Mouse (Mus musculus) myocyte (in vitro differentiated cells): ENCODE data around the gene Ass1. TPM values are rescaled to one million over a fixed set of nuclear protein-coding genes. Genes with fewer than 3 reads are reported as not detected.

ENCODE experiments used
- H3K27me3 ChIP-seq: one replicate; pipeline ENCODE4 v1.6.1; 2011; ENCODE audit not compliant: control insufficient read depth, insufficient read depth, insufficient read length
- H3K36me3 ChIP-seq: one replicate; pipeline ENCODE4 v1.6.1; 2011; ENCODE audit not compliant: control insufficient read depth, insufficient read depth
- H3K4me2 ChIP-seq: one replicate; pipeline ENCODE4 v1.6.1; 2011; ENCODE audit warnings: low read depth, control low read depth
- H3K4me3 ChIP-seq: one replicate; pipeline ENCODE4 v1.5.1; 2011; ENCODE audit warnings: mild to moderate bottlenecking, control low read depth, moderate library complexity
- H3K79me2 ChIP-seq: one replicate; pipeline ENCODE4 v1.6.1; 2011; ENCODE audit not compliant: control insufficient read depth, insufficient read depth
- H3ac ChIP-seq: one replicate; pipeline ENCODE4 v1.6.1; 2011; ENCODE audit not compliant: control insufficient read depth, insufficient read length
- CEBPB ChIP-seq: IDR thresholded peaks from 2 replicates; pipeline ENCODE4 v1.6.1; 2011; ENCODE audit warnings: mild to moderate bottlenecking, moderate library complexity; ENCODE audit not compliant: poor library complexity, insufficient read depth, severe bottlenecking
- E2F4 ChIP-seq: IDR thresholded peaks from one replicate; pipeline ENCODE4 v1.6.1; 2011; ENCODE audit warnings: mild to moderate bottlenecking, control low read depth, moderate library complexity; ENCODE audit not compliant: insufficient read depth
- MAX ChIP-seq: IDR thresholded peaks from one replicate; pipeline ENCODE4 v1.6.1; 2011; ENCODE audit warnings: low read depth, mild to moderate bottlenecking, control low read depth
- MYOD1 ChIP-seq, 3 experiments: IDR thresholded peaks; one replicate each; pipeline ENCODE4 v1.6.1; 2011; ENCODE audit warnings: control low read depth in 2 of 3, low read depth in 2 of 3, mild to moderate bottlenecking in 2 of 3, moderate library complexity in 1 of 3; ENCODE audit not compliant: insufficient read length in 2 of 3, control insufficient read depth in 1 of 3
- MYOG ChIP-seq, 3 experiments: IDR thresholded peaks; one replicate each; pipeline ENCODE4 v1.6.1; 2011; ENCODE audit warnings: control low read depth in 2 of 3, low read depth in 2 of 3, mild to moderate bottlenecking in 2 of 3; ENCODE audit not compliant: insufficient read length in 2 of 3, control insufficient read depth in 1 of 3, insufficient read depth in 1 of 3
- POLR2A ChIP-seq: IDR thresholded peaks from one replicate; pipeline ENCODE4 v1.6.1; 2011; ENCODE audit warnings: low read depth, mild to moderate bottlenecking, control low read depth, moderate library complexity; ENCODE audit not compliant: insufficient read length
- POLR2AphosphoS2 ChIP-seq: IDR thresholded peaks from one replicate; pipeline ENCODE4 v1.6.1; 2011; ENCODE audit warnings: low read depth, control low read depth; ENCODE audit not compliant: insufficient read length
- REST ChIP-seq: IDR thresholded peaks from one replicate; pipeline ENCODE4 v1.6.1; 2011; ENCODE audit warnings: mild to moderate bottlenecking, control low read depth, moderate library complexity; ENCODE audit not compliant: insufficient read depth, insufficient read length
- SRF ChIP-seq: IDR thresholded peaks from one replicate; pipeline ENCODE4 v1.6.1; 2011; ENCODE audit warnings: low read depth; ENCODE audit not compliant: control insufficient read depth, insufficient read length
- TCF12 ChIP-seq: IDR thresholded peaks from one replicate; pipeline ENCODE4 v1.6.1; 2011; ENCODE audit warnings: mild to moderate bottlenecking, control low read depth; ENCODE audit not compliant: poor library complexity, insufficient read depth, severe bottlenecking
- TCF3 ChIP-seq: IDR thresholded peaks from one replicate; pipeline ENCODE4 v1.6.1; 2011; ENCODE audit warnings: low read depth, control low read depth; ENCODE audit not compliant: insufficient read length
- USF1 ChIP-seq: IDR thresholded peaks from one replicate; pipeline ENCODE4 v1.6.1; 2011; ENCODE audit warnings: low read depth, mild to moderate bottlenecking, control low read depth, moderate library complexity
- polyA plus RNA-seq: library from polyadenylated mRNA; unstranded; fragments of >200 nt; fragmentation: generic; extraction: Trizol; gene quantifications from one replicate; pipeline ENCODE4 v1.2.1, GENCODE M21; 2012; ENCODE audit warnings: missing spikeins

Gene Ass1
- polyA plus RNA-seq, 1 experiment: 71.5 TPM

- Histone ChIP-seq H3K27me3 (no peaks in the 10 kb centered on the region), H3K4me2 (no peak overlapping the region), H3K4me3 (no peak overlapping the region), H3ac (no peak overlapping the region), H3K36me3 (no peaks in the 10 kb centered on the region), H3K79me2 (no peaks in the 10 kb centered on the region)
- no peak for TF ChIP-seq POLR2AphosphoS2
- TF ChIP-seq MYOD1 (IDR thresholded peaks at IDR 0.05; ENCODE audit: control insufficient read depth in 1 of 3, insufficient read length in 2 of 3, low read depth in 2 of 3): no peak
- TF ChIP-seq SRF: no peak
- TF ChIP-seq TCF12: no peak
- TF ChIP-seq TCF3: no peak
- TF ChIP-seq E2F4: no peak
- no peak for TF ChIP-seq REST
- TF ChIP-seq MYOG (IDR thresholded peaks at IDR 0.05; ENCODE audit: control insufficient read depth in 1 of 3, insufficient read depth in 1 of 3, insufficient read length in 2 of 3, low read depth in 2 of 3): no peak
- no peak for TF ChIP-seq CEBPB
- no peak for TF ChIP-seq MAX
Observed at GRCm38 (mm10) chr2:31477234-31478161, 7.5 kb downstream of the Ass1 start.

- H3K4me3 ChIP-seq: no peak overlapping the region
- H3K36me3 ChIP-seq: peaks cover 8% of the 10 kb centered on the region
- no peaks in the 10 kb centered on the region for H3K27me3 ChIP-seq
- H3K79me2 ChIP-seq: no peaks in the 10 kb centered on the region
- TF ChIP-seq SRF: no peak
- TF ChIP-seq MYOD1 (IDR thresholded peaks at IDR 0.05; ENCODE audit: control insufficient read depth in 1 of 3, insufficient read length in 2 of 3, low read depth in 2 of 3): no peak
- TF ChIP-seq MAX: no peak
- no peak for TF ChIP-seq MYOG (IDR thresholded peaks at IDR 0.05; ENCODE audit: control insufficient read depth in 1 of 3, insufficient read depth in 1 of 3, insufficient read length in 2 of 3, low read depth in 2 of 3)
- no peak for TF ChIP-seq POLR2AphosphoS2
- TF ChIP-seq TCF3: no peak
- no peak for TF ChIP-seq TCF12
- no peak for TF ChIP-seq REST
- no peak for TF ChIP-seq CEBPB
- TF ChIP-seq POLR2A: no peak
- TF ChIP-seq USF1: no peak
- no peak for TF ChIP-seq E2F4
- H3ac ChIP-seq: no peak overlapping the region
- no peak overlapping the region for H3K4me2 ChIP-seq
Observed at GRCm38 (mm10) chr2:31482914-31483575, 13.0 kb downstream of the Ass1 start.

- TF ChIP-seq SRF (no peak), USF1 (no peak), MYOG (IDR thresholded peaks at IDR 0.05; ENCODE audit: control insufficient read depth in 1 of 3, insufficient read depth in 1 of 3, insufficient read length in 2 of 3, low read depth in 2 of 3) (no peak), POLR2AphosphoS2 (no peak), MAX (no peak), MYOD1 (IDR thresholded peaks at IDR 0.05; ENCODE audit: control insufficient read depth in 1 of 3, insufficient read length in 2 of 3, low read depth in 2 of 3) (no peak)
- Histone ChIP-seq H3K4me3 (no peak overlapping the region), H3K4me2 (no peak overlapping the region), H3ac (no peak overlapping the region), H3K79me2 (no peaks in the 10 kb centered on the region), H3K27me3 (no peaks in the 10 kb centered on the region), H3K36me3 (peaks cover 8% of the 10 kb centered on the region)
Observed at GRCm38 (mm10) chr2:31484187-31484586, 14.2 kb downstream of the Ass1 start.

DNA sequence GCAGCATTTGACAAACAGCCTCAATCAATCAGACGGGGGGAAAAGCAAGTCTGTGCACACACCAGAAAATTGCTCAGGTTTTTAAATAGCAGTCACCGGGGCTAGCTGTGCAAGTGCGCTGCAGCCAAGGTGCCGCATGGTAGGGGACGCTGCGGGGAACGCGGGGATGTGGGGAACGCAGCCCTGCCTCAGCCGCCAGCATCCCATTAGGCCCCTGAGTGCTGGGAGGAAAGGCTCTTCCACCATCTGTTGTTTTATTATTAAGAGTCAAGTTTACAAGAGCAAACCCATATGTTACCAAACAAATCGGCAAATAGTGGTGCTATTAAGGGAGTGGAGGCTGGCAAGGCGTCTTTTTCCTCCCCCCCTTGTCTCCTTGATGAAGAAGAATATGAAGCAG, 19.2 kb downstream of the Ass1 start:
- Histone ChIP-seq H3ac (no peak overlapping the region), H3K4me3 (no peak overlapping the region), H3K36me3 (no peaks in the 10 kb centered on the region), H3K27me3 (no peaks in the 10 kb centered on the region), H3K79me2 (no peaks in the 10 kb centered on the region), H3K4me2 (no peak overlapping the region)
- TF ChIP-seq POLR2AphosphoS2: no peak
- no peak for TF ChIP-seq CEBPB
- TF ChIP-seq REST: no peak

DNA sequence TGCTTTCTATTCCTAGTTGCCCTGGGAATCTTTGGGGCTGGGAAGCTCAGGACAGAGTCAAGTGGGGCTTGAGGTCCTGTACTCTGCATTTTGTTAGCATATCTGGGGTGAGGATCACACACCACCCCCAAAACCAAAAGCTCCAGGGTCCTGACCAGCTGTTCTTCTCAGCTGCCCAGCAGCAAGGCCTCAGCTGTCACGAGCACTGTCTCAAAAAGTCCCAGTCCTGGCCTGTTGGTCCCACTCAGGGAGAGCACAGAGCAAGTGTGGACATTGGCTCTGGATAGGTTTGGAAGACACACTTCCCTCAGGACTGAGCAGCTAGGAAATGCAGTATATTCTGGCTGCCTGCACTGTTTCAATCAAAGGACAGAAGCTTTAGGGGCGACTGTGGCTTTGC, 20.5 kb downstream of the Ass1 start:
- Histone ChIP-seq H3ac (no peak overlapping the region), H3K36me3 (no peaks in the 10 kb centered on the region)
- TF ChIP-seq CEBPB (no peak), TCF3 (no peak), MYOD1 (IDR thresholded peaks at IDR 0.05; ENCODE audit: control insufficient read depth in 1 of 3, insufficient read length in 2 of 3, low read depth in 2 of 3) (peak in 2 of 3 experiments; percentile 77 to 84), POLR2A (no peak), USF1 (no peak), MYOG (IDR thresholded peaks at IDR 0.05; ENCODE audit: control insufficient read depth in 1 of 3, insufficient read depth in 1 of 3, insufficient read length in 2 of 3, low read depth in 2 of 3) (peak in 2 of 3 experiments; percentile 82 to 93), REST (no peak), POLR2AphosphoS2 (no peak), TCF12 (peak; percentile 66), MAX (no peak), E2F4 (no peak), SRF (no peak)

More for the DNA sequence above, 20.5 kb downstream of the Ass1 start:
- H3K4me2 ChIP-seq: no peak overlapping the region
- no peaks in the 10 kb centered on the region for H3K27me3 ChIP-seq
- no peaks in the 10 kb centered on the region for H3K79me2 ChIP-seq
- no peak overlapping the region for H3K4me3 ChIP-seq
